Mouse (Mus musculus) forebrain, embryonic 10.5 days (tissue): ENCODE measurements around the gene Abcc10. TPM values are rescaled to one million over a fixed set of nuclear protein-coding genes. Genes with fewer than 3 reads are reported as not detected.
A peak's percentile ranks its signal among the peaks of the same experiment; 100 is the strongest.

ENCODE experiments used
- DNase-seq: peaks from one replicate; pipeline ENCODE4 v3.0.0-alpha.2; 2017; ENCODE audit warnings: low spot score; ENCODE audit errors: extremely low spot score
- H3K27ac ChIP-seq: fragments of 300-500 bp; sonication (generic); 2 replicates; pipeline ENCODE4 v1.5.1; 2016; ENCODE audit warnings: mild to moderate bottlenecking
- H3K27me3 ChIP-seq: fragments of 300-500 bp; sonication (generic); 2 replicates; pipeline ENCODE4 v1.6.1; 2016; ENCODE audit warnings: mild to moderate bottlenecking; ENCODE audit not compliant: poor library complexity, severe bottlenecking
- H3K36me3 ChIP-seq: fragments of 300-500 bp; sonication (generic); replicated peaks from 2 replicates; pipeline ENCODE4 v1.6.1; 2016; ENCODE audit warnings: mild to moderate bottlenecking, moderate library complexity
- H3K4me1 ChIP-seq: fragments of 300-500 bp; sonication (generic); 2 replicates; pipeline ENCODE4 v1.6.1; 2016
- H3K4me3 ChIP-seq: fragments of 300-500 bp; sonication (generic); 2 replicates; pipeline ENCODE4 v1.5.1; 2016; ENCODE audit warnings: mild to moderate bottlenecking, moderate library complexity
- H3K9me3 ChIP-seq: fragments of 300-500 bp; sonication (generic); 2 replicates; pipeline ENCODE4 v1.6.1; 2016; ENCODE audit warnings: mild to moderate bottlenecking, moderate library complexity
- WGBS: fragments of 180-500 bp; shearing (Covaris S2); methylation state at CpG from one replicate; pipeline ENCODE4 v1.1.7; 2016; 5-methylcytosine and 5-hydroxymethylcytosine counted together
- polyA plus RNA-seq: library from polyadenylated mRNA; unstranded; fragments of >200 nt; fragmentation: Nextera tagmentation; extraction: Ambion mirVana; gene quantifications from 2 replicates; pipeline ENCODE4 v1.2.1, GENCODE M21; 2016

Gene Abcc10
- polyA plus RNA-seq, 1 experiment from 2014 or later = 5.8 TPM

GRCm38 (mm10) chr17:46282483-46283123, 45.5 kb downstream of the Abcc10 start, which contains the start of gene Tjap1:
Tjap1 (minus strand) TSS chr17:46283026.
- peak; percentile 92 for DNase-seq
- WGBS = under 1% methylated on average over 37 of the region's 37 CpGs
- Histone ChIP-seq H3K27ac (peak within 1 kb of the TSS; percentile 90), H3K4me3 (peak within 1 kb of the TSS; percentile 90), H3K4me1 (peaks cover 43% of the 10 kb centered on the region), H3K9me3 (no peaks in the 10 kb centered on the region), H3K36me3 (peaks cover 33% of the 10 kb centered on the region), H3K27me3 (no peaks in the 10 kb centered on the region)

GRCm38 (mm10) chr17:46278011-46278765, 50.0 kb downstream of the Abcc10 start:
- peaks cover 49% of the 10 kb centered on the region for H3K4me1 ChIP-seq
- DNase-seq = no peak
- H3K9me3 ChIP-seq = no peaks in the 10 kb centered on the region
- no peaks in the 10 kb centered on the region for H3K27me3 ChIP-seq
- no peak overlapping the region for H3K4me3 ChIP-seq
- H3K36me3 ChIP-seq = peaks cover 75% of the 10 kb centered on the region
- H3K27ac ChIP-seq = peak overlapping the region; percentile 31; the same call in 1 of the 2 replicates
- WGBS = 83% methylated on average over 12 of the region's 12 CpGs

- Histone ChIP-seq H3K4me1 (peaks cover 46% of the 10 kb centered on the region), H3K4me3 (no peak overlapping the region), H3K36me3 (peaks cover 82% of the 10 kb centered on the region), H3K27ac (no peak overlapping the region), H3K27me3 (no peaks in the 10 kb centered on the region), H3K9me3 (no peaks in the 10 kb centered on the region)
- DNase-seq = no peak
- 66% methylated on average over 4 of the region's 4 CpGs for WGBS
Observed at GRCm38 (mm10) chr17:46277586-46277985, 50.6 kb downstream of the Abcc10 start.

DNA sequence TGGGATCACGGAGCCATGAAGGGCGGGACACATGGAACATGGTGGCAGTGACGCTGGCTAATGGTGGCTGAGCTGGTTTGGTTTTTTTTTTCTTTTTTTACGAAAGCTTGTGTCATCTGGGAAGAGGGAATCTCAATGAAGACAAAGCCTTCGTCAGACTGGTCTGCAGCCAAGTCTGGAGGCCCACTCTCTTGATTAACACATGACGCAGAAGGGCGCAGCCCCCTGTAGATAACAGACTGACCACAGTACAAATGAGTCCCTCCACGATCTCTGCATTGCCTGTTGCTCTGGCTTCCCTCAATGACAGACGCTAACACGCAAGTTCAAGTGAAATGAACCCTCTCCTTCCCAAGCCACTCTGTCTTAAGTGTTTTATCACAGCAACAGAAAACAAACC, 52.6 kb downstream of the Abcc10 start:
- H3K27me3 ChIP-seq = no peaks in the 10 kb centered on the region
- H3K9me3 ChIP-seq = no peaks in the 10 kb centered on the region
- H3K36me3 ChIP-seq = peaks cover 97% of the 10 kb centered on the region
- no peak overlapping the region for H3K4me3 ChIP-seq
- WGBS = 91% methylated on average over 10 of the region's 10 CpGs
- DNase-seq = no peak
- no peak overlapping the region for H3K27ac ChIP-seq
- peaks cover 27% of the 10 kb centered on the region for H3K4me1 ChIP-seq

DNA sequence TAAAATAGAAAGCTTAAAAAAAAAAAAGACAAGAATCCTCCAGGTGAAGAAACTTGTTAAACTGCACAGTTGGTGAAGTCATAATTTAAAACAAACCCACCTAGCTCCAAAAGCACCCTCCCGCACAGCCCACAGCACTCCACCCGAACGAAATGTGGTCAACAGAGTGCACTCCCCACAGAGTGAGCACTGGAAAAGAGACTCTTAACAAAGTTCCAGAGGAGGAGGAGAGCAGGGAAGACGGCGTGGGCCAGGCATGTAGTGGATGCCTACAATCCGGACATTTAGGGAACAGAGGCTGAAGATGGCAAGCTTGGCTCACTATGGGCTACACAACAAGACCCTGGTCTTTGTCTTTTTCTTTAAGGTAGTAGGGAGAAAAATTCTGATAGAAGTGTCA, 53.1 kb downstream of the Abcc10 start:
- Histone ChIP-seq H3K27me3 (no peaks in the 10 kb centered on the region), H3K36me3 (peaks cover 97% of the 10 kb centered on the region), H3K4me3 (no peak overlapping the region), H3K9me3 (no peaks in the 10 kb centered on the region), H3K27ac (no peak overlapping the region), H3K4me1 (peaks cover 27% of the 10 kb centered on the region)
- WGBS = 87% methylated on average over 6 of the region's 6 CpGs
- no peak for DNase-seq

- peaks cover 27% of the 10 kb centered on the region for H3K4me1 ChIP-seq
- H3K27ac ChIP-seq = no peak overlapping the region
- WGBS = 78% methylated on average over 6 of the region's 6 CpGs
- no peaks in the 10 kb centered on the region for H3K27me3 ChIP-seq
- peaks cover 97% of the 10 kb centered on the region for H3K36me3 ChIP-seq
- no peak overlapping the region for H3K4me3 ChIP-seq
- no peaks in the 10 kb centered on the region for H3K9me3 ChIP-seq
- no peak for DNase-seq
Observed at GRCm38 (mm10) chr17:46274465-46274864, 53.7 kb downstream of the Abcc10 start.

GRCm38 (mm10) chr17:46273803-46274236, 54.3 kb downstream of the Abcc10 start:
- H3K9me3 ChIP-seq = no peaks in the 10 kb centered on the region
- 56% methylated on average over 1 of the region's 1 CpGs for WGBS
- DNase-seq = no peak
- H3K4me3 ChIP-seq = no peak overlapping the region
- H3K27me3 ChIP-seq = no peaks in the 10 kb centered on the region
- H3K27ac ChIP-seq = no peak overlapping the region
- peaks cover 27% of the 10 kb centered on the region for H3K4me1 ChIP-seq
- peaks cover 97% of the 10 kb centered on the region for H3K36me3 ChIP-seq

- H3K4me1 ChIP-seq = peaks cover 20% of the 10 kb centered on the region
- 86% methylated on average over 5 of the region's 5 CpGs for WGBS
Observed at GRCm38 (mm10) chr17:46272675-46273074, 55.5 kb downstream of the Abcc10 start.

DNA sequence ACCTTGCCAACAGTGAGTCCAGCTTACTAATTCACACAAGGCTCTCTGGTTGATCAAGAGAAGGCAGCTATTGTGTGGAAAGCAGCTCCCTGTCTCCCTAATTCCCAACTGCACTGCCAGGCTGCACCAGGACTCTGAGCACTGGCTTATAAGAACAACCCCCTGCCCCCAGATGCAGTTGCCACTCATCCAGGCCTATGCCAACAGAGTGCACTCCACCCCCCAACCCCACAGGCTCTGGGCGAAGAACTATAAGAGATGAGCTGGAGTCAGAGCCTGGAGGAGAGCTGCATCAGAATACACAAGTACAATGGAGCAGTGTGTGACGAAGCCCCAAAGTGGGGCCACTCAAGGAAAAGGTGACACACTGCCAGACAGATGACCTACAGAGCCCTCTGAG, 56.1 kb downstream of the Abcc10 start:
- WGBS = 87% methylated on average over 2 of the region's 2 CpGs
- H3K36me3 ChIP-seq = peaks cover 98% of the 10 kb centered on the region

More at GRCm38 (mm10) chr17:46272675-46273074, 55.5 kb downstream of the Abcc10 start:
- no peaks in the 10 kb centered on the region for H3K9me3 ChIP-seq
- no peak overlapping the region for H3K4me3 ChIP-seq
- H3K27ac ChIP-seq = no peak overlapping the region
- H3K27me3 ChIP-seq = no peaks in the 10 kb centered on the region
- H3K36me3 ChIP-seq = peaks cover 98% of the 10 kb centered on the region
- no peak for DNase-seq

DNA sequence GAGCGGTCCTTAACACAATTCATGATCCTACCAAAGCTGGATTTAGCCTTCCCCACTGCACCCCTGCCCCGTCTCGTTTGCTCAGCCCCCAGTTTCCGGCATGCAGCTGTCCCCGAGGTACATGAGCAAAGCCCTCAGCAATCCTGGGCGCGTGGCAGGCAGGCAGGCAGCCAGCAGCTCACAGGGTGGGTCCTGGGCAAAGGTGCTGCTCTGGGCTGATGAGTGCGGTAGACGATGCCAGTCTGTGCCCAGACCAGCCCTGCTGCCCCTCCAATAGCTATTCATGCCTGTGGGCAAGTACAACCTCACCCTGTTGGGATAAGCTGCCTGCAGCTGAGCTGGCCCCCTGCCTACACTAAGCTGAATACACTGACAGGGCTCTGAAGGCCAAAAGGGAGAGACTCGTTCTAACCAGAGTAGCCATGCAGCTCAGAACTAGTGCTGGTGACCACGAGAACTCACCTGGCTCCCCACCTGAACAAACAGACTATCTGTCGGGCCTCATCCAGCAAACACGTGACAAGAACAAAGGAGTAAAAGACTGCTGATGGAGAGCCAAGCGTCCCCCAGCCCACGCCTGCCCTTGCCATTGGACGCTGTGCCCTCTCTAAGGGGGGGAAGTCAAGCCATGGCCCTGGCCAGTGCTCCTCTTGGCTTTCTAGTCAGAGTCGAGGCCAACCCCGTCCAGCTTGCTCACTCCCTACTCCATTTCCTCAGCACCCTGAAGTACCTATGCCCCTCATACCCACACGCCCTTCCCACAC, 58.2 kb downstream of the Abcc10 start:
- Histone ChIP-seq H3K9me3 (no peaks in the 10 kb centered on the region), H3K27me3 (no peaks in the 10 kb centered on the region), H3K27ac (no peak overlapping the region), H3K4me1 (peaks cover 19% of the 10 kb centered on the region), H3K4me3 (no peak overlapping the region), H3K36me3 (peaks cover 97% of the 10 kb centered on the region)
- WGBS = 90% methylated on average over 19 of the region's 19 CpGs
- no peak for DNase-seq

More for the DNA sequence above, 56.1 kb downstream of the Abcc10 start:
- H3K4me3 ChIP-seq = no peak overlapping the region
- DNase-seq = no peak
- H3K9me3 ChIP-seq = no peaks in the 10 kb centered on the region
- H3K4me1 ChIP-seq = peaks cover 14% of the 10 kb centered on the region
- H3K27ac ChIP-seq = no peak overlapping the region
- H3K27me3 ChIP-seq = no peaks in the 10 kb centered on the region

- Histone ChIP-seq H3K36me3 (peaks cover 99% of the 10 kb centered on the region), H3K9me3 (no peaks in the 10 kb centered on the region), H3K27ac (no peak overlapping the region), H3K4me1 (peaks cover 6% of the 10 kb centered on the region), H3K27me3 (no peaks in the 10 kb centered on the region), H3K4me3 (no peak overlapping the region)
- WGBS = 85% methylated on average over 10 of the region's 10 CpGs
- DNase-seq = no peak
Observed at GRCm38 (mm10) chr17:46268026-46268720, 60.0 kb downstream of the Abcc10 start.

DNA sequence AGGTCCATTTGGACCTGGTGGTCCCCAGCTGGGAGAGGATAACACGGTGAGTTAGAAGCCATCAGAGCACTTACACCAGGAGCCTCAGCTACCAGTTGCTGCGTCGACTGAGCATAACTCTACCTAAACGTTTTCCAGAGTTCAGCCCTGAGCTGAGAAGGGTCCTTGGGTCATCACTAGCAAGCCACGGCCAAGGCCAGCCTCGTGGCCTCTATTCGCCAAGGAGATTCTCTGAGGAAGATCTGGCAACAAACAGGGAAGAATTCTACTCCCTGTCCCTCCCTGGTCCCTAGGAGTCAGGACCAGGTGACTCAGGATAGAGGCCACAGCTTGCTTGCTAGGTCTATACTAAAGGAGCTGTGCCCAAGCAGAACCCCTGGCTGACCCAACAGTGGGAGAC, 60.6 kb downstream of the Abcc10 start:
- Histone ChIP-seq H3K27ac (no peak overlapping the region), H3K4me1 (peaks cover 6% of the 10 kb centered on the region), H3K36me3 (peaks cover 99% of the 10 kb centered on the region), H3K27me3 (no peaks in the 10 kb centered on the region), H3K4me3 (no peak overlapping the region), H3K9me3 (no peaks in the 10 kb centered on the region)
- DNase-seq = no peak
- 87% methylated on average over 7 of the region's 7 CpGs for WGBS
